Mouse (Mus musculus) megakaryocyte, embryonic 14.5 days (primary cell): ENCODE results near the gene Agpat3. TPM values are rescaled to one million over a fixed set of nuclear protein-coding genes. Genes with fewer than 3 reads are reported as not detected.

Source experiments
- H3K27me3 ChIP-seq: replicated peaks from 2 replicates; pipeline ENCODE3; 2012; ENCODE audit warnings: inconsistent platforms
- H3K36me3 ChIP-seq: replicated peaks from 2 replicates; pipeline ENCODE3; 2012; ENCODE audit warnings: low read length, inconsistent platforms, mixed read lengths
- H3K4me1 ChIP-seq: 2 replicates; pipeline ENCODE4 v1.6.1; 2012; ENCODE audit warnings: inconsistent platforms
- H3K4me3 ChIP-seq: replicated peaks from 2 replicates; pipeline ENCODE3; 2012; ENCODE audit warnings: moderate library complexity, mild to moderate bottlenecking, inconsistent platforms
- H3K9me3 ChIP-seq: 2 replicates; pipeline ENCODE4 v1.6.1; 2012; ENCODE audit warnings: inconsistent platforms
- FLI1 ChIP-seq: IDR thresholded peaks from 2 replicates; pipeline ENCODE4 v1.6.1; 2012; ENCODE audit warnings: low read length, inconsistent platforms, mixed read lengths
- GATA1 ChIP-seq: IDR thresholded peaks from 3 replicates; pipeline ENCODE4 v1.6.1; 2012; ENCODE audit warnings: mixed read lengths, low read length, inconsistent platforms, borderline replicate concordance
- polyA plus RNA-seq: library from polyadenylated mRNA; stranded (reverse); fragments of >175 nt; gene quantifications from 2 replicates; pipeline ENCODE4 v1.2.3, GENCODE M21; 2012; ENCODE audit warnings: low replicate concordance; ENCODE audit not compliant: insufficient read depth

Gene Agpat3
- polyA plus RNA-seq, 1 experiment = 205 TPM

DNA sequence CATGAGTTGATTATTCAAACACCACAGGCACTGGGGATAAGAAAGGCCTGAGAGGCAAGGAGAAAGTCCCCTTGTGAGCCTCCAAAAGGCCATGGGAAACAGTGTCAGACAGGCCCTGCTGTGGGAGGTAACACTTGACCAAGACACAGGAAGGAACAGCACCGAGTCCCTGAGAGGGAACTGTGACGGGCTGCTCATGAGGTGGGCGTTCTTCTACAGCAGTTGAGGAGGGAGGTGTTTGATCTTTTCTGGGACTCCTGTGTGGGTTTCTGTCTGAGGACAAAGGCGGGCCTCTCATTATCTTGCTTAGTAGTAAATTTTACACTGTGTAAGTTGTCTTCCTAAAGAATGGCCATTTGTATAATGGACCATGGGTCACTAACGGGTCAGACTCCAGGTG is 33.2 kb upstream of the Agpat3 start:
- Histone ChIP-seq H3K4me3 (peak overlapping the region; percentile 42), H3K27me3 (peaks cover 2% of the 10 kb centered on the region), H3K9me3 (no peaks in the 10 kb centered on the region), H3K36me3 (peaks cover 13% of the 10 kb centered on the region), H3K4me1 (peaks cover 68% of the 10 kb centered on the region)
- TF ChIP-seq GATA1 (no peak), FLI1 (no peak)

GRCm38 (mm10) chr10:78383567-78383966 is 31.3 kb upstream of the Agpat3 start:
- TF ChIP-seq FLI1 = no peak
- TF ChIP-seq GATA1 = no peak
- Histone ChIP-seq H3K9me3 (peaks cover 3% of the 10 kb centered on the region), H3K36me3 (peaks cover 21% of the 10 kb centered on the region)

GRCm38 (mm10) chr10:78378516-78378915 is 26.2 kb upstream of the Agpat3 start:
- TF ChIP-seq GATA1 = no peak
- TF ChIP-seq FLI1 = no peak
- Histone ChIP-seq H3K27me3 (peaks cover 6% of the 10 kb centered on the region), H3K4me1 (peaks cover 36% of the 10 kb centered on the region), H3K9me3 (peaks cover 23% of the 10 kb centered on the region), H3K36me3 (peaks cover 37% of the 10 kb centered on the region), H3K4me3 (no peak overlapping the region)

More at GRCm38 (mm10) chr10:78383567-78383966, 31.3 kb upstream of the Agpat3 start:
- no peaks in the 10 kb centered on the region for H3K27me3 ChIP-seq
- no peak overlapping the region for H3K4me3 ChIP-seq
- H3K4me1 ChIP-seq = peaks cover 57% of the 10 kb centered on the region

DNA sequence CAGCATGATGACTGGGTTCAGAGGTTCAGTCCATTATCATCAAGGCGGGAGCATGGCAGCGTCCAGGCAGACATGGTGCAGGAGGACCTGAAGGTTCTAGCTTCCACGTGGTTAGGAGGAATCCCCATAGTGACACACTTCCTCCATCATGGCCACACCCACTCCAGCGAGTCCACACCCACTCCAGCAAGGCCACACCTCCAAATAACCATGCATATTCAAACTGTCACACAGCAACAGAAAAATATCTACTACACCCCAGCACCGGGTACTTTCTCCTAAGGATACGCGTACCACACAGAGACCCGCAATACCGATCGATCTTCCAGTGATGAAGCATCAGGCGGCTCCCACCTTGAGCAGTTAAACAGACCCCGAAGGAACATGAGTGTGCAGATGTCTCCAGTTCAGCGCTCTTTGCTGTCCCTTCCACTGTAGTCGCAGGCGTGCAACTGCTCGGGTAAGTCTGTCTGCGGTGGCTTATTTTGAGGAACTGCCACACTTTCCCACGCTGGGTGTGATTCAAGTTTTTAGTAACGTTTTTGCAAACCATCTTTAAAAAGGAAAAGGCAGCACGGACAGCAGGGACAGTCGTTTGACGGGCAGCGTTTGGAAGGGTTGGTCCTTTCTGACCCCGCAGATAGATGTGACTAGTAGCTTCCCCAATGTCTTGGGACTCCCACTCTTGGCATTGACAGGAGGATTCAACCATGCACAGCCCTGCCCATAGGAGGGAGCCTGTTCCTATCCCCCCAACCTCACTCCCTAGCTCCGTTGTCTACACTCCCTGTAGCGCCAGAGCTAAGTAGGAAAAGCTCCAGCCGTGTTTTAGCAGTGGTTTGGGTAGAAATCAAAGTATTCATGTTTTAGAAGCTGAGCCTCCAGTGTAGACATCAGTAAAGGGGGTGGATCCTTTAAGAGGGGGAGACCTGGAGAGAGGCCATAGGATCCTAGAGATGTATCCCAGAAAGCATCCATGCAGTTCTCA is 20.7 kb upstream of the Agpat3 start:
- Histone ChIP-seq H3K4me3 (peak overlapping the region; percentile 89), H3K9me3 (peaks cover 22% of the 10 kb centered on the region), H3K27me3 (peaks cover 6% of the 10 kb centered on the region), H3K36me3 (peaks cover 20% of the 10 kb centered on the region), H3K4me1 (peaks cover 69% of the 10 kb centered on the region)
- TF ChIP-seq GATA1 (no peak), FLI1 (no peak)

GRCm38 (mm10) chr10:78371746-78372145 is 19.5 kb upstream of the Agpat3 start:
- Histone ChIP-seq H3K9me3 (peaks cover 22% of the 10 kb centered on the region), H3K36me3 (peaks cover 19% of the 10 kb centered on the region), H3K27me3 (peaks cover 6% of the 10 kb centered on the region), H3K4me1 (peaks cover 71% of the 10 kb centered on the region), H3K4me3 (no peak overlapping the region)
- TF ChIP-seq GATA1 = no peak
- no peak for TF ChIP-seq FLI1

DNA sequence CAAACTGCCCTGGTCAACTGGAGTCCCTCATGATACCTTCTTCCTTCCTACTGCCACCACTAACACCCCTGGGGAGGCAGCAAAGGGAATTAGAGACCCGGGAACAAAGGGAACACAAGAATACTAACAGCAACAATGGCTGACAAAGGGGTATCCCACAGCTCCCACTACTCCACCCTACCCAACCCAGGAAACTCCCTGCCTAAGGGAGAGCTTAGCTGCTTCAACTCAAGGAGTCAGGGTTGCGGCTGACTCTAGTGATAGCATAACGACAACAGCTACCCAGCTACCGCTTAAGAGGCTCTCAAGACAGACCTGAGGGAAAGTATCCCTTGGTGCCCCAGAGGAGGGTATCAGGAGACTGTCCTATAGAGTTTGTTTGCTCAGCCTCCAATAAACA is 15.3 kb upstream of the Agpat3 start:
- no peak for TF ChIP-seq GATA1
- TF ChIP-seq FLI1 = no peak
- peak overlapping the region; percentile 78 for H3K4me3 ChIP-seq
- peaks cover 88% of the 10 kb centered on the region for H3K4me1 ChIP-seq

DNA sequence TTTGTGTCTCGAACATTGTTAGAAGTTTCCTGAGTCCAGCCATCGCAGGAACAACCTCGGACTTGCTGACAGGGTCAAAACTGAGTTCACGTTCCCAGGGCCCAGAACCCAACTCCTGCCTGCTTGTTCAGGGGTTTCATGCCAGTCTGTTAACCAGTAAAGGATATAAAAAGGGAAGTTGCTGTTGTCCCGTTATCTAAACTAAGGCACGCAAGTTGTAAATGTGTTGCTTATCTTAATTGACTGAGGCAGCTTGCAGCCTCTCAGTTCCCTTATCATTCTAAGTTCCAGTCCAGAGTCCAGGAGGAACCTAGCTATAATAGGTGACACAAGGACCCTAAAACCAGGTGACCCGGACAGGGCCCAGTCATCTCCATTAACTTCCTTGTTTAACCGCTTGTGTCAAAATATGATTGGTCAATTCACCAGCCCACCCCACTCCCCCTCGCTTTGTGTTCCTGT is 14.6 kb upstream of the Agpat3 start:
- H3K9me3 ChIP-seq = peaks cover 12% of the 10 kb centered on the region; the same call in 1 of the 2 replicates
- H3K27me3 ChIP-seq = no peaks in the 10 kb centered on the region
- peaks cover 88% of the 10 kb centered on the region for H3K4me1 ChIP-seq
- TF ChIP-seq FLI1 = no peak
- no peak for TF ChIP-seq GATA1
- H3K4me3 ChIP-seq = peak overlapping the region; percentile 78
- no peaks in the 10 kb centered on the region for H3K36me3 ChIP-seq

More for the DNA sequence above, 15.3 kb upstream of the Agpat3 start:
- no peaks in the 10 kb centered on the region for H3K27me3 ChIP-seq
- peaks cover 12% of the 10 kb centered on the region; the same call in 1 of the 2 replicates for H3K9me3 ChIP-seq
- no peaks in the 10 kb centered on the region for H3K36me3 ChIP-seq

- Histone ChIP-seq H3K4me1 (peaks cover 88% of the 10 kb centered on the region), H3K9me3 (peaks cover 12% of the 10 kb centered on the region; the same call in 1 of the 2 replicates), H3K4me3 (peak overlapping the region; percentile 78), H3K36me3 (no peaks in the 10 kb centered on the region), H3K27me3 (no peaks in the 10 kb centered on the region)
- TF ChIP-seq FLI1 (no peak), GATA1 (no peak)
Measured at GRCm38 (mm10) chr10:78366195-78366834, 14.0 kb upstream of the Agpat3 start.

GRCm38 (mm10) chr10:78365555-78365954 is 13.3 kb upstream of the Agpat3 start:
- Histone ChIP-seq H3K9me3 (peaks cover 12% of the 10 kb centered on the region; the same call in 1 of the 2 replicates), H3K36me3 (no peaks in the 10 kb centered on the region), H3K27me3 (no peaks in the 10 kb centered on the region), H3K4me3 (no peak overlapping the region), H3K4me1 (peaks cover 90% of the 10 kb centered on the region)
- TF ChIP-seq GATA1 (no peak), FLI1 (no peak)

DNA sequence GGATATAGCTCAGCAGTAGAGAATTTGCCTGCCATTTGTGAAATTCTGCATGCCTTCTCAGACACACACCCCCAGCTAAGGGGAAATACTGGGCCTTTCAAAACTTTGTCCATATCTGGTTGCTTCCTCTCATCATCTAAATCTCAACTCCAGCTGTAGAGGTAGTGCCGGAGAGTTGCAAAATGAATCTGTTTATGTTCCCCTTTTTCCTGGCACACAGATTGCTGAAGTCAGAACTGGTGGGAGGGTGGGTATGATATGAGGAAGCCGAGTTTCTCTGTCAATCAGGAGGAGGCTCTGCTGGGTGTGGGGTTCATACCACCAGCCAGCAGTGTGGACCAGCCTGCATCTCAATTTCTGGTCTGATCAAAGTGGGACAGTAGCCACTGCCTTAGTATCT is 11.8 kb upstream of the Agpat3 start:
- H3K36me3 ChIP-seq = no peaks in the 10 kb centered on the region
- 0 out of 2 replicates have a peak, but pooled peaks cover 6% of the 10 kb centered on the region for H3K9me3 ChIP-seq
- no peak for TF ChIP-seq FLI1
- no peak for TF ChIP-seq GATA1
- H3K4me1 ChIP-seq = peaks cover 86% of the 10 kb centered on the region
- H3K4me3 ChIP-seq = no peak overlapping the region
- no peaks in the 10 kb centered on the region for H3K27me3 ChIP-seq
